Comparison of ENCODE assay signal across 19 mouse cellular contexts in the genomic region with DNA sequence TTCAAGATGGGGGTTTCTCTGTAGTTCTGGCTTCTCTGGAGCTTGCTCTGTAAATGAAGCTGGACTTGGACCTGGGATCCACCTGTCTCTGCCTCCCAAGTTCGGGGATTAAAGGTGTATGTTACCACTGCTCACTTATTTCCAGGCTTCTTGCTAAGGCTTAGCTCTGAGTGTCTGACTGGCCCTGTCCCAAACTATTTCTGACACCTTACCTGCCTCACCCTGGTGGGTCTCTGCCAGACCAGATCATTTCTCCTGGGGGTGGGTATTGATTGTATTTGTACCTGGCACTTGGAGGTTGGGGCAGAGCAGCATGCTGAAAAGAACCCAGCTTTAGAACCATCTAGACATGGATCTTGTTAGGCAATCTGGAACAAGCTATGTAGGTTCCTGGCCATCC. TPM values are rescaled to one million over a fixed set of nuclear protein-coding genes. Genes with fewer than 3 reads are reported as not detected.
"Had no signal": no experiment of that assay in that cellular context is flagged by ENCODE, and none has a peak within 500 bp of the region (broad histone marks: within the 10 kb centered on the region; RNA-seq: fewer than 3 reads in every experiment).

No protein-coding gene starts in this region.

- H3K27ac ChIP-seq: limb, embryonic 12.5 days; limb, embryonic 15.5 days; liver, embryonic 12.5 days; liver, embryonic 15.5 days; midbrain, embryonic 12.5 days; midbrain, embryonic 15.5 days; neural tube, embryonic 13.5 days; stomach, embryonic 15.5 days had no signal

- H3K4me1 ChIP-seq: limb, embryonic 12.5 days; limb, embryonic 15.5 days; liver, embryonic 15.5 days; midbrain, embryonic 12.5 days; midbrain, embryonic 15.5 days; neural tube, embryonic 13.5 days; stomach, embryonic 15.5 days had no signal

- DNase-seq: lung, adult 2 months; lung, postnatal 4 days; right cerebral cortex, postnatal 25 days; spleen, adult 18-20 months; thymus, postnatal 25 days had no signal

- H3K4me2 ChIP-seq: limb, embryonic 12.5 days; limb, embryonic 15.5 days; liver, embryonic 12.5 days; liver, embryonic 15.5 days; midbrain, embryonic 12.5 days; midbrain, embryonic 15.5 days; neural tube, embryonic 13.5 days; stomach, embryonic 15.5 days had no signal

- ATAC-seq: liver, embryonic 12.5 days had no signal

- H3K27me3 ChIP-seq: midbrain, embryonic 15.5 days; neural tube, embryonic 13.5 days; stomach, embryonic 15.5 days had no signal

- H3K9ac ChIP-seq: limb, embryonic 12.5 days; limb, embryonic 15.5 days; liver, embryonic 12.5 days; liver, embryonic 15.5 days; midbrain, embryonic 12.5 days; midbrain, embryonic 15.5 days; neural tube, embryonic 13.5 days; stomach, embryonic 15.5 days had no signal

- H3K9me3 ChIP-seq: limb, embryonic 12.5 days; limb, embryonic 15.5 days; liver, embryonic 12.5 days; liver, embryonic 15.5 days; midbrain, embryonic 12.5 days; midbrain, embryonic 15.5 days; neural tube, embryonic 13.5 days; stomach, embryonic 15.5 days had no signal

- H3K36me3 ChIP-seq: limb, embryonic 12.5 days; limb, embryonic 15.5 days; liver, embryonic 12.5 days; liver, embryonic 15.5 days; midbrain, embryonic 12.5 days; midbrain, embryonic 15.5 days; neural tube, embryonic 13.5 days; stomach, embryonic 15.5 days had no signal

- H3K4me3 ChIP-seq: limb, embryonic 12.5 days; limb, embryonic 15.5 days; liver, embryonic 12.5 days; liver, embryonic 15.5 days; midbrain, embryonic 12.5 days; midbrain, embryonic 15.5 days; myocyte; neural tube, embryonic 13.5 days; stomach, embryonic 15.5 days had no signal

RNA-seq across cellular contexts. Expression of a gene that starts 51.6 kb away (rescaled TPM):
- total RNA-seq: megakaryocyte progenitor cell, adult 5-6 weeks; megakaryocyte-erythroid progenitor cell, adult 5-6 weeks; monocyte, adult 5-6 weeks; neutrophil, adult 5-6 weeks had no signal
- polyA plus RNA-seq: liver, embryonic 15.5 days; thymus, postnatal 0 days had no signal
